In the genomic region with DNA sequence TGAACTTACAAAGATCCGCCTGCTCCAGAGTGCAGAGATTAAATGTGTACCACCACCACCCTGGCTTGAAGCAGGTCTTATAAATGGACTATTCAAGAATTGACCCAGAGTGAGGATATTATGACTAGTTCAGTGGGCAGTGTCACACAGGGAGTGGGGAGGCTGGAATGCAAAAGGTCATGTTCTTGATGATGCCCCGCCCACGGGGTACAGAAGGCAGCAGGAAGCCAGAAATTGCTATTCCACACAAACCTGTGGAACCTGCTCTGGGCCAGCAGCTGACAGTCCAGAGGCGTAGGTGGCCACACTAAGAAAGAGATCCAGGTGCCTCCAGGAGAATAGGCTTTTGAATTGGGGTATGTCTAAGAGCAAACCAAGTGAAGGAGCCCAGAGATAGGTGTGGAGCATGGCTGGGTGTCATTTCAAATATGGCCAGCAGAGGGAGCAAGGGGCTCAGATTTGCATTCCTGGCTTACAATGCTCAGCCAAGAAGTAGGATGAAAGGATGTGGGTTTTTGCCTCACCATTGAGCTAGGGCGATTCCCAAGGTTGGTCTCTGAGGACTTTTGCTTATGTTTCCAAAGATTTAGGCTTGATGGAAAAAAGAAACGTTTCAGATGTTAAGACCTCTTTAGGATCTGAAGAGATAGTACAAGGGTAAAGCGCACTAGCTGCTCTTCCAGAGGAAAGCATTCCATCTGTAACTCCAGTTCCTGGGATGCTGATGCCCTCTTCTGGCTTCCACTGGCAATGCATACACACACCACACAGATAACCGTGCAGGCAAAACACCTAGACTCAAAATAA, we compare ENCODE assay signal across 8 mouse cellular contexts. TPM values are rescaled to one million over a fixed set of nuclear protein-coding genes. Genes with fewer than 3 reads are reported as not detected.
DNase-seq lines count a peak whose midpoint lies in the region; ATAC-seq and TF ChIP-seq lines count a peak whose summit lies in the region.

No protein-coding gene starts in this region.

- H3K4me3 ChIP-seq in ES-Bruce4 (ENCODE audit: low read depth, low read length): no peak overlapping the region
- no peak overlapping the region for H3K4me3 ChIP-seq in forebrain, embryonic 12.5 days (replicated peaks)
- H3K4me3 ChIP-seq in heart, postnatal 0 days (ENCODE audit: low read depth, low read length): no peak overlapping the region

- ATAC-seq in forebrain, embryonic 12.5 days (ENCODE audit: low FRiP score): peak; percentile 60
- peak; percentile 62; the same call in 1 of the 2 replicates for ATAC-seq in heart, postnatal 0 days (ENCODE audit: insufficient read depth, low read depth)
- peak; percentile 60; the same call in 1 of the 2 replicates for ATAC-seq in neutrophil, adult 5-6 weeks (ENCODE audit: extremely low read depth, insufficient number of reproducible peaks, low FRiP score, poor library complexity, severe bottlenecking)

- TF ChIP-seq CTCF in ES-Bruce4 (IDR thresholded peaks at IDR 0.05; ENCODE audit: low read depth, low read length): peak; percentile 72
- TF ChIP-seq CTCF in heart, postnatal 0 days (IDR thresholded peaks at IDR 0.05; ENCODE audit: low read depth): peak; percentile 90

- no peaks in the 10 kb centered on the region for H3K36me3 ChIP-seq in ES-Bruce4 (ENCODE audit: control insufficient read depth, insufficient read depth, low read length, poor library complexity, severe bottlenecking)
- peaks cover 43% of the 10 kb centered on the region for H3K36me3 ChIP-seq in forebrain, embryonic 12.5 days (replicated peaks)
- peaks cover 37% of the 10 kb centered on the region for H3K36me3 ChIP-seq in heart, postnatal 0 days (replicated peaks; ENCODE audit: control insufficient read depth, insufficient read depth, low read length)

- TF ChIP-seq EP300 in ES-Bruce4 (IDR thresholded peaks at IDR 0.05; ENCODE audit: insufficient read depth, low read depth, low read length): no peak
- TF ChIP-seq EP300 in heart, postnatal 0 days (IDR thresholded peaks at IDR 0.05; ENCODE audit: low read depth): no peak

- peak; percentile 74 for DNase-seq in c-Kit-positive CD71-positive TER-119-positive erythroid progenitor cells, embryonic 14.5 days (ENCODE audit: low spot score)
- DNase-seq in heart, postnatal 0 days (ENCODE audit: low spot score): peak; percentile 72
- DNase-seq in kidney, postnatal 36 days: peak; percentile 82 to 93
- peak; percentile 78 to 81 for DNase-seq in lung, adult 18-20 months
- peak; percentile 60 for DNase-seq in testis, postnatal 14 days (ENCODE audit: low spot score)

- H3K27me3 ChIP-seq in ES-Bruce4 (ENCODE audit: control insufficient read depth, insufficient read depth, low read length, poor library complexity, severe bottlenecking): no peaks in the 10 kb centered on the region
- H3K27me3 ChIP-seq in forebrain, embryonic 12.5 days: peaks cover 33% of the 10 kb centered on the region
- no peaks in the 10 kb centered on the region for H3K27me3 ChIP-seq in heart, postnatal 0 days (ENCODE audit: control insufficient read depth, insufficient read depth, low read length)

- H3K4me1 ChIP-seq in ES-Bruce4 (ENCODE audit: control insufficient read depth, insufficient read depth, low read length): peaks cover 6% of the 10 kb centered on the region
- H3K4me1 ChIP-seq in forebrain, embryonic 12.5 days: peaks cover 27% of the 10 kb centered on the region
- no peaks in the 10 kb centered on the region for H3K4me1 ChIP-seq in heart, postnatal 0 days (ENCODE audit: control insufficient read depth, insufficient read depth)

- WGBS in forebrain, embryonic 12.5 days: 38% methylated on average over 8 of the region's 8 CpGs
- WGBS in heart, postnatal 0 days: 33% methylated on average over 8 of the region's 8 CpGs

- no peak overlapping the region for H3K27ac ChIP-seq in ES-Bruce4 (ENCODE audit: insufficient read depth, low read length)
- H3K27ac ChIP-seq in forebrain, embryonic 12.5 days: 0 out of 2 replicates have a peak overlapping the region, but pooled peaks have one; percentile 36
- no peak overlapping the region for H3K27ac ChIP-seq in heart, postnatal 0 days (ENCODE audit: low read depth)

- H3K9ac ChIP-seq in ES-Bruce4 (ENCODE audit: low read depth, poor library complexity, severe bottlenecking): no peak overlapping the region
- H3K9ac ChIP-seq in forebrain, embryonic 12.5 days: no peak overlapping the region
- no peak overlapping the region for H3K9ac ChIP-seq in heart, postnatal 0 days (replicated peaks; ENCODE audit: low read depth, low read length)

- H3K4me2 ChIP-seq in forebrain, embryonic 12.5 days: peak overlapping the region; percentile 29
- H3K4me2 ChIP-seq in heart, postnatal 0 days (ENCODE audit: low read depth, low read length): no peak overlapping the region

- H3K9me3 ChIP-seq in ES-Bruce4 (replicated peaks; ENCODE audit: control insufficient read depth, insufficient read depth, low read length, poor library complexity, severe bottlenecking): no peaks in the 10 kb centered on the region
- H3K9me3 ChIP-seq in forebrain, embryonic 12.5 days: no peaks in the 10 kb centered on the region
- no peaks in the 10 kb centered on the region for H3K9me3 ChIP-seq in heart, postnatal 0 days (replicated peaks; ENCODE audit: control insufficient read depth, low read length)

- no peak for TF ChIP-seq POLR2A in ES-Bruce4 (IDR thresholded peaks at IDR 0.05; ENCODE audit: insufficient read depth, low read length)

RNA-seq across cellular contexts. Expression of a gene that starts 2.2 kb away (rescaled TPM):
- 31.0 and 32.8 TPM in 2 replicates for polyA plus RNA-seq in ES-Bruce4 (2011; ENCODE audit: insufficient read depth, insufficient read length, low read depth, missing spikeins)
- 13.6 and 14.9 TPM in 2 replicates for polyA plus RNA-seq in forebrain, embryonic 12.5 days (2016; fragmentation: Nextera tagmentation; extraction: Ambion mirVana)
- 27.9 and 30.0 TPM in 2 replicates for total RNA-seq in heart, postnatal 0 days (2014; rRNA removed; ENCODE audit: low replicate concordance)
- polyA plus RNA-seq in heart, postnatal 0 days (2015; fragmentation: Nextera tagmentation; extraction: Ambion mirVana): 14.2 and 14.5 TPM in 2 replicates
- 11.4 and 12.0 TPM in 2 replicates for total RNA-seq in neutrophil, adult 5-6 weeks (2017)

RNA-seq across cellular contexts. Expression of a gene that starts 15.2 kb away (rescaled TPM):
- polyA plus RNA-seq in ES-Bruce4 (2011; ENCODE audit: insufficient read depth, insufficient read length, low read depth, missing spikeins): 8.7 TPM in 2 replicates
- 16.5 and 19.4 TPM in 2 replicates for polyA plus RNA-seq in forebrain, embryonic 12.5 days (2016; fragmentation: Nextera tagmentation; extraction: Ambion mirVana)
- 28.2 and 30.0 TPM in 2 replicates for total RNA-seq in heart, postnatal 0 days (2014; rRNA removed; ENCODE audit: low replicate concordance)
- 8.4 and 8.6 TPM in 2 replicates for polyA plus RNA-seq in heart, postnatal 0 days (2015; fragmentation: Nextera tagmentation; extraction: Ambion mirVana)
- 26.2 and 27.9 TPM in 2 replicates for total RNA-seq in neutrophil, adult 5-6 weeks (2017)

RNA-seq across cellular contexts. Expression of a gene that starts 29.3 kb away (rescaled TPM):
- 52.4 and 54.9 TPM in 2 replicates for polyA plus RNA-seq in ES-Bruce4 (2011; ENCODE audit: insufficient read depth, insufficient read length, low read depth, missing spikeins)
- polyA plus RNA-seq in forebrain, embryonic 12.5 days (2016; fragmentation: Nextera tagmentation; extraction: Ambion mirVana): 40.0 and 42.5 TPM in 2 replicates
- 26.9 and 42.6 TPM in 2 replicates for total RNA-seq in heart, postnatal 0 days (2014; rRNA removed; ENCODE audit: low replicate concordance)
- polyA plus RNA-seq in heart, postnatal 0 days (2015; fragmentation: Nextera tagmentation; extraction: Ambion mirVana): 16.7 and 20.2 TPM in 2 replicates
- 37.3 and 37.5 TPM in 2 replicates for total RNA-seq in neutrophil, adult 5-6 weeks (2017)

RNA-seq across cellular contexts. Expression of a gene that starts 30.3 kb away (rescaled TPM):
- polyA plus RNA-seq in ES-Bruce4 (2011; ENCODE audit: insufficient read depth, insufficient read length, low read depth, missing spikeins): 8.5 and 21.5 TPM in 2 replicates
- 26.6 and 29.6 TPM in 2 replicates for polyA plus RNA-seq in forebrain, embryonic 12.5 days (2016; fragmentation: Nextera tagmentation; extraction: Ambion mirVana)
- 23.5 and 56.9 TPM in 2 replicates for total RNA-seq in heart, postnatal 0 days (2014; rRNA removed; ENCODE audit: low replicate concordance)
- polyA plus RNA-seq in heart, postnatal 0 days (2015; fragmentation: Nextera tagmentation; extraction: Ambion mirVana): 16.2 and 16.3 TPM in 2 replicates
- 5.5 and 11.9 TPM in 2 replicates for total RNA-seq in neutrophil, adult 5-6 weeks (2017)

RNA-seq across cellular contexts. Expression of a gene that starts 51.3 kb away (rescaled TPM):
- 24.6 and 25.9 TPM in 2 replicates for polyA plus RNA-seq in ES-Bruce4 (2011; ENCODE audit: insufficient read depth, insufficient read length, low read depth, missing spikeins)
- 9.4 and 10.1 TPM in 2 replicates for polyA plus RNA-seq in forebrain, embryonic 12.5 days (2016; fragmentation: Nextera tagmentation; extraction: Ambion mirVana)
- 11.7 and 24.0 TPM in 2 replicates for total RNA-seq in heart, postnatal 0 days (2014; rRNA removed; ENCODE audit: low replicate concordance)
- polyA plus RNA-seq in heart, postnatal 0 days (2015; fragmentation: Nextera tagmentation; extraction: Ambion mirVana): 7.9 and 8.8 TPM in 2 replicates
- total RNA-seq in neutrophil, adult 5-6 weeks (2017): 0.23 and 0.25 TPM in 2 replicates
